Mouse (Mus musculus) sigmoid colon, adult 10 weeks (tissue): ENCODE measurements around the gene Zfp61. TPM values are rescaled to one million over a fixed set of nuclear protein-coding genes. Genes with fewer than 3 reads are reported as not detected.

Source experiments
- polyA plus RNA-seq: library from polyadenylated mRNA; stranded (reverse); fragments of 350-450 nt; fragmentation: Illumina TruSeq; extraction: RNeasy Lipid Tissue Mini Kit (QIAGEN cat#74804); gene quantifications from one replicate; pipeline ENCODE4 v1.2.3, GENCODE M21; 2014; ENCODE audit warnings: low read depth, low replicate concordance

Zfp61 gene
- 6.9 TPM for polyA plus RNA-seq

DNA sequence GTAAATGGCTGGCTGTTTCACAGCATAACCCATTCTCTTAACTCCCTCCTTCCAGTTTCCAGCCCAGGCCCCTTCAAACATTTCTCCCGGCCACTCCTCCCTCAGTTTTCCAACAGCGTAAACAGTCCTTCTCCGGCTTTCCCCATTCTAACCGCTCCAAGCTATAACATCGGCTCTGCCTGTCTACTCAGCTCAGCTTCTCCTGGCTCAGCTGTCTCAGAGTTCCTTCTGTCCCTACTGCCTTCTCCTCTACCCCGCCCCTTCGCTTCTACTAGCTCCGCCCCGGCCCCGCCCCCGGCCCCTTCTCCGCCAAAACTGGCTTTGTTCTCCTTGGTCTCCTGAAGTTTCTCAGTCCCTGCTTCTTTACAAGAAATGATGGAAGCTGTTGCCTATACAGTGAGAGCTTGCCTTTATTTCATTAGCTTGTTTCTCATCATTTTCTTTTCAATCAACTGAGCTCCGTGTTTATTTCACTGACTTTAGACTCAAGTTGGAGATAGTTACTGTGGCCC, at the start of gene Zfp61:
Zfp61 (minus strand) TSS at position 462 of the 512 bp plus-strand sequence.

DNA sequence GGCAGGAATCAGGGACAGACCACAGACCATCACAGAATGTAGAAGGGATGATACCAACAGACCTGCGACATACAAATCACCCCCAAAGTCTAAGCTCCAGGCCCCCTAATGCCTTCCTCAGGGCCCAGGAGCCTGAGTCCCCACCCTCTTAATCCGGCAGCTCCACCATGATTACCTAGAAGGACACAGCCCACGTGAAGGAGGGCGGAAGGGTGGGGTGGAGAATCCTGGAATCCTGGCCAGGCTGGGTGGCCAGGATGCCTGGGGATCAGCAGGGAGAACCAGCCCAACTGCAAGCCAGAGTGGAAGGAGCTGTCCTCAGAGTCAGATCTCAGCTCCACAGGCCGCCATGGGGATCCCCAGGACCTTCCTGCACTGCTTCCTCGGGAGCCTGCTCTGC, 47.9 kb upstream of the Zfp61 start, which contains the start of gene Lypd5:
Lypd5 (plus strand) TSS at position 301 of the 400 bp plus-strand sequence.

DNA sequence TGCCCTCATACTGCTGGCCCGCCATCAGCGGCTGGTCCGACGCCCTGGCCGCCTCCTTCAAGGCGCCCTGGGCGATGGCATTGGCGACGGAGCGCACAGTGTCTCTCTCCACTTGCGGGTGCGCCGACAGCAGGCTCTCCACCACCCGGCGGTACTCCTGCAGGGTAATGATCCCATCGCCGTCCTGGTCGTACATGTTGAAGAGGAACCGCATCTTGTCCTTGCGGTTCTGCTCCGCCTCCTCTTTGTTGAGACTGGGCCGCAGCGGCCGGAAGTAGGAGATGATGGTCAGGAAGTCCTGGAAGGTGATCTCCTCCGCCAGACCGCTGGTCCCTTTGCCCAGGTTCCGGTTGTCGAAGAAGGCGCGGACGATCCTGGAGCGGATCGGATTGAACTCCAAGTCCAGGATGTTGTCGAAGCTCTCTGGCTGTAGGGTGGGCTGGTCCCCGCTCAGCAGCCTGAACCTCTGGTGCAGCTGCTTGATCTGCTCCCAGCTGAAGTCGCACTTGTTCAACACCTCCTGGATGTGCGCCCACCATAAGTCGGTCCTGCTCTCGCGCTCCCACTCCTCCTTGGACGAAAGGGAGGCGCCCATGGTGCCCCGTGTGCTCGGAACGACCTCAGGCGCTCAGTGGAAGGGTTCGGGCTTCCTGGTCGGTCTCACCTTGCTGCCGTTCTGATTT, 32.4 kb upstream of the Zfp61 start, which contains the start of gene Tescl:
Tescl (minus strand) TSS at position 633 of the 683 bp plus-strand sequence.

DNA sequence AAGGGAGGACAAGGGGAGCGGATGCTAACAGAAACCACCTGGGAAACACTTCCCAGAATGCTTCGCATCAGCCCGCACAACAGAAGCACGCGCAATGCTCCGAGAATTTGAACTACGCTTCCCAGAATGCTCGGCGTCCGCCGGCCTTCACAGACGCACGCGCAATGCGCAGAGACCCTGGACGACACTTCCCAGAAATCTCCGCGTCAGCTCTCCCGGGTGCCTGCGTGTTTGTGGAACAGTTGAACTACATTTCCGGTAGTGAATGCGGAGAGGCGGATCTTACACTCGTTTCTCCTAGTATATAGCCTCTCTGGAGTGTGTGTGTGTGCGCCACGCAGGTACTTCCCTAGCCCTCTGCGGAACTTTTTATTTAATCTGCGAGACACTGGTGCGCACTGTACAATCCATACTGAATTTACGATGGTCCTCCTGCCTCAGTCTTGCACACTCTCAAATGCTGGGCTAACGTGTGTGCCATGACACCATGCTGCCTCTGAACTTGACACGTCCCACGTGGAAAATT, 15.6 kb upstream of the Zfp61 start, which contains the start of gene Zfp94:
Zfp94 (minus strand) TSS at position 100 of the 526 bp plus-strand sequence.

DNA sequence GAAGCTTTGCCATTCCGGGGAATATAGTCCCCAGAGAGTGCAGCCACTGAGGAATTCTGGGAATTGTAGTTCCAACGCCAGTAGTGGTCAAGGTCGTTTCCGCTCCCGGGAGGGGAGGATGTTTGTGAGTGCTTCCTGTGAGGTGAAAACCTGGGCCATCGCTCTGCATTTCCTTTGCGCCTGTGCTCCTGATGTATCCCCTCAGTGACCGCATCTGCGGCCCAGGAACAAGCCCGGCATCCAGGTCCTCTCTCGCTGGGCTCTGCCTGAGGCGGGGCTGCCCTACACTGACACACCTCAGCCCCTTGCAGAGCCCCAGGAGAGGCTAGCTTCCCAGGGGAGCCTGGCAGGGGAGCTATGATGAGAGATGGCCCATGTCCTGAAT, 30.8 kb downstream of the Zfp61 start, which contains the start of gene Zfp93:
Zfp93 (plus strand) TSS at position 133 of the 385 bp plus-strand sequence.

DNA sequence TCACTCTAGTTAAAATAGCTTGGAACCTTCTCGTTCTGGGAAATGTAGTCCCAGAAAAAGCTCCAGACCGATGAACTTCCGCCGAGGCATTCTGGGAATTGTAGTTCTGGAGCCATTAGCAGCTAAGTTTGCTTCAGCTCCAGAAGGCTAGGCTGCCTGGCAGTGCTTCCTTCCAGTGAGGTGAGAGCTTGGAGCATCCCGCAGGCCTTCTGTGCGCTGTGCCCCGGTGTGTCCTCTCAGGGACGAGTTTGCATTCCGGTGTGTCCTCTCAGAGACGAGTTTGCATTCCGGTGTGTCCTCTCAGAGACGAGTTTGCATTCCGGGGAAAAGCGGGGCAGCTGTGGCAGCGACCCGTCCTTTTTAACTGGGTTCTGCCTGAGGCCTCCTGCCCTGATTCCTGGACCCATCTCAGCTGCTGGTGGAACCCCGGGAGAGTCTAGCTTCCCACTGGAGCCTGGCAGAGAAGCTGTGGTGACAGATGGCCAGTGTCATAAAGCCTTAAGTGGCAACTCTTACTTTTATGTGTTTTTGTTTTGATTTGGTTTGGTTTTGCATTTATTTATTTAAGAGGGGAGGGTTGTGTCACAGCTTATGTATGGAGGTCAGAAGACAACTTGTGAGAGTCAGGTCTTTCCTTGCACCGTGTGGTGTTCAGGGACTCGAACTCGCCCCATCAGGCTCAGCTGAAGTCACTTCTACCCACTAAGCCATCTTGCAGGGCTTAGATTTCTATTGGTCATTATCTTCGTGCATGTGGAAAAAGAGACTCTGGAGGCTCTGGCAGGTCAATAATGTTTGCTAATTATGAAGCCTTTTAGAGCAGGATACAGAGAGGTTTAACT, 46.2 kb downstream of the Zfp61 start, which contains the start of gene Zfp108:
Zfp108 (plus strand) TSS at position 162 of the 842 bp plus-strand sequence.

Other genes starting within 250 kb of the Zfp61 start
- gene Vmn1r183, start 248.0 kb downstream of the Zfp61 start, polyA plus RNA-seq: not detected
- gene Zfp180, start 219.3 kb downstream of the Zfp61 start, polyA plus RNA-seq: 12.2 TPM
- gene Zfp112, start 188.9 kb downstream of the Zfp61 start, polyA plus RNA-seq: 1.7 TPM
- 7.3 TPM for gene Zfp235, start 167.1 kb downstream of the Zfp61 start, polyA plus RNA-seq
- 0.50 TPM for gene Zfp114, start 126.2 kb downstream of the Zfp61 start, polyA plus RNA-seq
- 9.3 TPM for gene Zfp111, start 89.8 kb downstream of the Zfp61 start, polyA plus RNA-seq
- 3.1 TPM for gene Zfp109, start 63.7 kb downstream of the Zfp61 start, polyA plus RNA-seq
- 2.7 TPM for gene Zfp108, start 46.4 kb downstream of the Zfp61 start, polyA plus RNA-seq
- 3.0 TPM for gene Zfp93, start 30.8 kb downstream of the Zfp61 start, polyA plus RNA-seq
- 0.85 TPM for gene Zfp94, start 15.4 kb upstream of the Zfp61 start, polyA plus RNA-seq
- gene Tescl, start 32.7 kb upstream of the Zfp61 start, polyA plus RNA-seq: not detected
- not detected for gene Lypd5, start 48.0 kb upstream of the Zfp61 start, polyA plus RNA-seq
- 1.0 TPM for gene Kcnn4, start 69.0 kb upstream of the Zfp61 start, polyA plus RNA-seq
- gene Smg9, start 98.4 kb upstream of the Zfp61 start, polyA plus RNA-seq: not detected
- not detected for gene Irgc1, start 151.1 kb upstream of the Zfp61 start, polyA plus RNA-seq
- gene Plaur, start 161.3 kb upstream of the Zfp61 start, polyA plus RNA-seq: 1.7 TPM
- gene Cadm4, start 180.8 kb upstream of the Zfp61 start, polyA plus RNA-seq: 0.19 TPM
- gene Zfp428, start 205.8 kb upstream of the Zfp61 start, polyA plus RNA-seq: not detected
- gene AC161166.1, start 211.2 kb upstream of the Zfp61 start, polyA plus RNA-seq: not detected
- gene Irgq, start 229.5 kb upstream of the Zfp61 start, polyA plus RNA-seq: 7.1 TPM
- not detected for gene Pinlyp, start 244.9 kb upstream of the Zfp61 start, polyA plus RNA-seq
- 1.5 TPM for gene Xrcc1, start 245.1 kb upstream of the Zfp61 start, polyA plus RNA-seq